12 mouse cellular contexts compared by ENCODE assay signal in the genomic region with DNA sequence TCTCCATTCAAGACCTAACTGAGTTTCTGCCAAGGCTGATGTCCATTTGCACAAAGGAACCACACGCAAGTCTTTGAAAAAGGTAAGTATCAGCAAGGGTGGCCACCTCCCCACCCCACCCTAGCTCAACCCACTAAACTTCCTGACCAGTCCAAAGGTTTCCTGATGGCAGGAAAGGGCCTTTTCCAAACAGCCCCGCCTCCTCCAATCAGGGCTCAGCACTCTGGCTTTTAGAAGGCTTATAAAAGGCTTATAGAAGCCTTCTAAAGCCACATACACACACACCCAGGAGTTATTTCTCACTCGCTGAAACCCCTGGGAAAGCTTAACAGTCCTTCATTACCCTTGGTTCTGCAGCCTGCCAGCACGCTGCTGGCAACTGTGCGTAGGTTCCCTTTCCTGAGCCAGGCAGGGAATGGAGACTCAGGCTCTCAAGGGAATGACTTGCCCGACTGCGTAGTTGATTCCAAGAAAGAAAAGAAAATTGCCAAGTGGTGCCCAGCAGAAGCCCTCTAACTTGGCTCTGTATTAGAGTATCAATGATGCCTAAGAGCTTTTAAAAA. TPM values are rescaled to one million over a fixed set of nuclear protein-coding genes. Genes with fewer than 3 reads are reported as not detected.
DNase-seq lines count a peak whose midpoint lies in the region; ATAC-seq and TF ChIP-seq lines count a peak whose summit lies in the region.
"Had no signal": no experiment of that assay in that cellular context is flagged by ENCODE, and none has a peak within 500 bp of the region (broad histone marks: within the 10 kb centered on the region; RNA-seq: fewer than 3 reads in every experiment).

No protein-coding gene starts in this region.

- 0 out of 2 replicates have a peak, but pooled peaks have one; percentile 39 for ATAC-seq in forebrain, embryonic 13.5 days
- ATAC-seq in limb, embryonic 13.5 days (ENCODE audit: low FRiP score, low read depth), result peak; percentile 78; the same call in 1 of the 2 replicates
- ATAC-seq in heart, embryonic 12.5 days (ENCODE audit: insufficient number of reproducible peaks, low FRiP score), result no peak

- H3K27me3 ChIP-seq in forebrain, embryonic 13.5 days, result no peaks in the 10 kb centered on the region
- H3K27me3 ChIP-seq in forebrain, embryonic 10.5 days (ENCODE audit: poor library complexity, severe bottlenecking), result no peaks in the 10 kb centered on the region
- no peaks in the 10 kb centered on the region for H3K27me3 ChIP-seq in kidney, adult 2 months (replicated peaks; ENCODE audit: control insufficient read depth, insufficient read depth, low read length)
- no peaks in the 10 kb centered on the region for H3K27me3 ChIP-seq in limb, embryonic 13.5 days
- no peaks in the 10 kb centered on the region for H3K27me3 ChIP-seq in heart, embryonic 12.5 days (replicated peaks)
- H3K27me3 ChIP-seq: limb, embryonic 15.5 days had no signal

- no peaks in the 10 kb centered on the region for H3K36me3 ChIP-seq in forebrain, embryonic 13.5 days (ENCODE audit: poor library complexity, severe bottlenecking)
- H3K36me3 ChIP-seq in forebrain, embryonic 10.5 days (replicated peaks), result no peaks in the 10 kb centered on the region
- no peaks in the 10 kb centered on the region for H3K36me3 ChIP-seq in kidney, adult 2 months (ENCODE audit: control insufficient read depth, insufficient read depth, low read length)
- no peaks in the 10 kb centered on the region for H3K36me3 ChIP-seq in limb, embryonic 13.5 days
- H3K36me3 ChIP-seq in heart, embryonic 12.5 days, result no peaks in the 10 kb centered on the region
- H3K36me3 ChIP-seq: limb, embryonic 15.5 days had no signal

- H3K9ac ChIP-seq in forebrain, embryonic 13.5 days, result no peak overlapping the region
- H3K9ac ChIP-seq in limb, embryonic 13.5 days, result no peak overlapping the region
- H3K9ac ChIP-seq in heart, embryonic 12.5 days, result no peak overlapping the region
- H3K9ac ChIP-seq: limb, embryonic 15.5 days; lung, embryonic 14.5 days had no signal

- no peak overlapping the region for H3K27ac ChIP-seq in forebrain, embryonic 13.5 days
- no peak overlapping the region for H3K27ac ChIP-seq in forebrain, embryonic 10.5 days
- no peak overlapping the region for H3K27ac ChIP-seq in kidney, adult 2 months (ENCODE audit: insufficient read depth, low read depth, low read length)
- H3K27ac ChIP-seq in limb, embryonic 13.5 days, result no peak overlapping the region
- no peak overlapping the region for H3K27ac ChIP-seq in heart, embryonic 12.5 days (ENCODE audit: poor library complexity, severe bottlenecking)
- H3K27ac ChIP-seq: limb, embryonic 15.5 days had no signal

- no peak overlapping the region for H3K4me3 ChIP-seq in forebrain, embryonic 13.5 days
- no peak overlapping the region for H3K4me3 ChIP-seq in forebrain, embryonic 10.5 days
- no peak overlapping the region for H3K4me3 ChIP-seq in kidney, adult 2 months (ENCODE audit: insufficient read depth, low read depth, low read length)
- no peak overlapping the region for H3K4me3 ChIP-seq in limb, embryonic 13.5 days
- no peak overlapping the region for H3K4me3 ChIP-seq in heart, embryonic 12.5 days
- H3K4me3 ChIP-seq: limb, embryonic 15.5 days had no signal

- no peak overlapping the region for H3K4me2 ChIP-seq in forebrain, embryonic 13.5 days
- H3K4me2 ChIP-seq in limb, embryonic 13.5 days (replicated peaks), result no peak overlapping the region; the same call in 1 of the 2 replicates
- no peak overlapping the region for H3K4me2 ChIP-seq in heart, embryonic 12.5 days
- H3K4me2 ChIP-seq: limb, embryonic 15.5 days; lung, embryonic 14.5 days had no signal

- WGBS in forebrain, embryonic 13.5 days, result 56% methylated on average over 7 of the region's 7 CpGs
- WGBS in forebrain, embryonic 10.5 days, result 65% methylated on average over 7 of the region's 7 CpGs
- WGBS in kidney, adult 2 months, result 68% methylated on average over 7 of the region's 7 CpGs
- 27% methylated on average over 7 of the region's 7 CpGs for WGBS in limb, embryonic 13.5 days
- 61% methylated on average over 7 of the region's 7 CpGs for WGBS in heart, embryonic 12.5 days

- DNase-seq in forebrain, embryonic 10.5 days (ENCODE audit: extremely low spot score, low spot score), result no peak
- peak; percentile 4 for DNase-seq in kidney, adult 2 months
- DNase-seq in kidney, adult 9 months, result no peak
- peak; percentile 24 for DNase-seq in brain, adult 2 months (ENCODE audit: low read depth, low spot score)
- no peak for DNase-seq in c-Kit-positive CD71-positive TER-119-positive erythroid progenitor cells, embryonic 14.5 days (ENCODE audit: low spot score)
- DNase-seq: B cell, adult 2 months; cerebellum, adult 9-11 months; lung, embryonic 14.5 days had no signal

- H3K9me3 ChIP-seq in forebrain, embryonic 13.5 days (replicated peaks), result no peaks in the 10 kb centered on the region
- H3K9me3 ChIP-seq in forebrain, embryonic 10.5 days, result no peaks in the 10 kb centered on the region
- 0 out of 2 replicates have a peak, but pooled peaks cover 6% of the 10 kb centered on the region for H3K9me3 ChIP-seq in limb, embryonic 13.5 days
- 0 out of 2 replicates have a peak, but pooled peaks cover 4% of the 10 kb centered on the region for H3K9me3 ChIP-seq in heart, embryonic 12.5 days (replicated peaks)
- H3K9me3 ChIP-seq: limb, embryonic 15.5 days had no signal

- TF ChIP-seq POLR2A in kidney, adult 2 months (IDR thresholded peaks at IDR 0.05; ENCODE audit: low read depth, low read length), result no peak

- no peak for TF ChIP-seq CTCF in kidney, adult 2 months (conservative IDR thresholded peaks at IDR 0.05; ENCODE audit: insufficient read depth, insufficient read length, low read depth, low read length)

- 0 out of 2 replicates have a peak, but pooled peaks cover 7% of the 10 kb centered on the region for H3K4me1 ChIP-seq in forebrain, embryonic 13.5 days
- peaks cover 10% of the 10 kb centered on the region for H3K4me1 ChIP-seq in forebrain, embryonic 10.5 days
- H3K4me1 ChIP-seq in kidney, adult 2 months (ENCODE audit: control insufficient read depth, insufficient read depth, low read length), result no peaks in the 10 kb centered on the region
- peaks cover 10% of the 10 kb centered on the region for H3K4me1 ChIP-seq in limb, embryonic 13.5 days
- peaks cover 4% of the 10 kb centered on the region; the same call in 1 of the 2 replicates for H3K4me1 ChIP-seq in heart, embryonic 12.5 days (replicated peaks)

RNA-seq across cellular contexts. Expression of a gene that starts 49.4 kb away (rescaled TPM):
- polyA plus RNA-seq in forebrain, embryonic 13.5 days (2015; fragmentation: Nextera tagmentation; extraction: Ambion mirVana), result 32.8 and 35.8 TPM in 2 replicates
- polyA plus RNA-seq in forebrain, embryonic 10.5 days (2016; fragmentation: Nextera tagmentation; extraction: Ambion mirVana), result 37.0 and 38.6 TPM in 2 replicates
- 39.2 and 44.2 TPM in 2 replicates for polyA plus RNA-seq in kidney, adult 2 months (2012; rRNA removed)
- 36.0 and 38.4 TPM in 2 replicates for polyA plus RNA-seq in limb, embryonic 13.5 days (2015; fragmentation: Nextera tagmentation; extraction: Ambion mirVana)
- 17.8 and 25.9 TPM in 2 replicates for polyA plus RNA-seq in heart, embryonic 12.5 days (2016; fragmentation: Nextera tagmentation; extraction: Ambion mirVana)

Comparison
In these comparisons a context has a peak if more than half of its experiments do, and no peak if none do; other contexts are left out.
1. DNase-seq: peak in kidney, adult 2 months (single experiment) and brain, adult 2 months (single experiment); none in forebrain, embryonic 10.5 days (single experiment), kidney, adult 9 months (single experiment) and c-Kit-positive CD71-positive TER-119-positive erythroid progenitor cells, embryonic 14.5 days (single experiment).